Mouse (Mus musculus) forebrain, embryonic 14.5 days (tissue): ENCODE data around the gene 1700025G04Rik. TPM values are rescaled to one million over a fixed set of nuclear protein-coding genes. Genes with fewer than 3 reads are reported as not detected.

ENCODE experiments used
- ATAC-seq: fragments of 200-750 bp; cut with Nextera tagmentation; 2 replicates; pipeline ENCODE4 v1.8.0; 2017; ENCODE audit warnings: mild to moderate bottlenecking, moderate library complexity
- DNase-seq: peaks from one replicate; pipeline ENCODE4 v3.0.0-alpha.2; 2015; ENCODE audit warnings: low spot score
- H3K27ac ChIP-seq: fragments of 300-500 bp; sonication (generic); 2 replicates; pipeline ENCODE4 v1.5.1; 2014; ENCODE audit warnings: low read depth, mild to moderate bottlenecking, control low read depth, low read length, moderate library complexity
- H3K27me3 ChIP-seq: fragments of 300-500 bp; sonication (generic); replicated peaks from 2 replicates; pipeline ENCODE4 v1.6.1; 2014; ENCODE audit warnings: low read length, control low read depth, mixed read lengths; ENCODE audit not compliant: control insufficient read depth, insufficient read depth
- H3K36me3 ChIP-seq: fragments of 300-500 bp; sonication (generic); 2 replicates; pipeline ENCODE4 v1.6.1; 2014; ENCODE audit warnings: low read length, control low read depth; ENCODE audit not compliant: control insufficient read depth, insufficient read depth
- H3K4me1 ChIP-seq: fragments of 300-500 bp; sonication (generic); 2 replicates; pipeline ENCODE4 v1.6.1; 2014; ENCODE audit warnings: antibody characterized with exemption, low read length, control low read depth; ENCODE audit not compliant: control insufficient read depth, insufficient read depth
- H3K4me2 ChIP-seq: fragments of 300-500 bp; sonication (generic); 2 replicates; pipeline ENCODE4 v1.6.1; 2014; ENCODE audit warnings: mild to moderate bottlenecking, control low read depth, low read length
- H3K4me3 ChIP-seq: fragments of 300-500 bp; sonication (generic); 2 replicates; pipeline ENCODE4 v1.5.1; 2014; ENCODE audit warnings: low read depth, low read length, control low read depth
- H3K9ac ChIP-seq: fragments of 300-500 bp; sonication (generic); 2 replicates; pipeline ENCODE4 v1.6.1; 2014; ENCODE audit warnings: mild to moderate bottlenecking, low read length, control low read depth, moderate library complexity
- H3K9me3 ChIP-seq: fragments of 300-500 bp; sonication (generic); replicated peaks from 2 replicates; pipeline ENCODE4 v1.6.1; 2016; ENCODE audit warnings: low read length, control low read depth, mixed read lengths; ENCODE audit not compliant: control insufficient read depth
- WGBS: fragments of 180-500 bp; shearing (Covaris S2); extraction: QIAGEN DNeasy Blood & Tissue Kit; methylation state at CpG from one replicate; pipeline ENCODE4 v1.1.7; 2014; 5-methylcytosine and 5-hydroxymethylcytosine counted together
- polyA plus RNA-seq: library from polyadenylated mRNA; unstranded; fragments of >200 nt; fragmentation: Nextera tagmentation; extraction: Ambion mirVana; gene quantifications from 2 replicates; pipeline ENCODE4 v1.2.1, GENCODE M21; 2014

1700025G04Rik gene
- polyA plus RNA-seq, 1 experiment from 2014 or later = 25.3 TPM

DNA sequence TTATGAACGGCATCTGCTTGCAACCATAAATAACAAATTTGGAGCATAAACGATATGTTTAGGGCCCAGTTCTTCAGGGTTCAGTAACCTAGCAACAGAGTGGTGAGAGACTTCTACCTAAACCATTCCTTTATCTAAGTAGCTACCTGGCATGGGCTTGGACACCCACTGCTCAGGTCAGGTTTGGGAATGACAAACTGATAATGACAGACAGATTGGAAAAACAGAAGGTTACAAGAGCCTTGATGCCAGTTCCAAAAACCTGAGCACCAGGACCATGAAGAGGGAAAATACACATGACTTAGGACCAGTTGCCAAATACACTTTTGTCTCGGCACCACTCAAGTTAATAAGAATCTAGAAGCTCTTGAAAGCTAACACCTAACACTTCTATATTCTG is 71.6 kb downstream of the 1700025G04Rik start:
- no peaks in the 10 kb centered on the region for H3K36me3 ChIP-seq
- ATAC-seq (no peak), DNase-seq (no peak)
- H3K27ac ChIP-seq = no peak overlapping the region
- WGBS = 69% methylated on average over 3 of the region's 3 CpGs
- no peaks in the 10 kb centered on the region for H3K27me3 ChIP-seq
- H3K9ac ChIP-seq = no peak overlapping the region
- no peak overlapping the region for H3K4me3 ChIP-seq
- H3K9me3 ChIP-seq = no peaks in the 10 kb centered on the region
- H3K4me1 ChIP-seq = no peaks in the 10 kb centered on the region
- no peak overlapping the region for H3K4me2 ChIP-seq

DNA sequence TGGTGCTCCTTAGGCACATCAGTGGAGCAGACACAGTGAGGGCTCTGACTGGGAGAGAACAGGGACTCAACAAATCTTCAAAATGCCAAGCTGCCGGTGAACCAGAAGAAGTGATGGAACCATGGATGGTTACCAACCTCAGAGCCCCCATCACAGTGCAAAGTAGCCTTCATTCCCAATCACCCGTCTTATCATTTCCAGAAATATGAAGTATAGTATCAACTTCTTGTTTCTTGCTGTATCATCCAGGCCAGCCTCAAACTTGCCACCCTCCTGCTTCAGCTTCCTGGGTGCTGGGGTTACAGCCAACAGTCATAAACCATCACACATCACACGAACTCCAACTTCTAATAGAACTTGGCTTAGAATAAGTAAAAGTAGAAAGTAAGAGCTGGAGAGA is 73.3 kb downstream of the 1700025G04Rik start:
- no peaks in the 10 kb centered on the region for H3K4me1 ChIP-seq
- WGBS = 91% methylated on average over 3 of the region's 3 CpGs
- ATAC-seq = no peak

DNA sequence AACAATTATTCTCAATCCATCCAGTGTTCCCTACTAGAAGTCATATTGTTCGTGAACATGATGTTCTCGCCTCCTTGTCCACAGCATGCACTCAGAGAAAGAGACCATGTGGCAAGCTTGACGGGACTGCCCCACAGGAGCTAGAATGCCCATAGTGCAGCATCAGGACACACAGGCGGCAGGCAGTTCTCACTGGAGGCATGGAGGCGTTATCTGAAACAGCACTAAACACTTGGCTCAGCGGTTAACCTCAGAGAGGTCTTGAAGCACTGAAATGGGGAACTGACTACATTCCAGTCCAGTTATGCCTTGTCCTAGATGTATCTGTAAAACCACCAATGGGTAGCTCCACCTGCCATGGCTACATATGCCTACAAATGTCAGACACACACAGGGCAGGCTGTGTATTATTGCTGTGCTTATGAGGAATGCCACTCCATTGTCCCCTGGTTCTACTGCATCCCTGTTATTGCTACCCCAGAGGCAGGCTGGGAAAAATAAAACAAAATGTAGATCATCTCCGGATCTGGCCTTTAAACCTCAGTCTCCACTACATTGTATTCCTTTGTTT is 74.3 kb downstream of the 1700025G04Rik start:
- DNase-seq = no peak
- ATAC-seq = no peak
- Histone ChIP-seq H3K27ac (no peak overlapping the region), H3K4me2 (no peak overlapping the region), H3K4me3 (no peak overlapping the region), H3K4me1 (peaks cover 4% of the 10 kb centered on the region; the same call in 1 of the 2 replicates), H3K27me3 (no peaks in the 10 kb centered on the region), H3K9me3 (no peaks in the 10 kb centered on the region), H3K36me3 (no peaks in the 10 kb centered on the region), H3K9ac (no peak overlapping the region)
- 92% methylated on average over 7 of the region's 7 CpGs for WGBS

More for the DNA sequence above, 73.3 kb downstream of the 1700025G04Rik start:
- Histone ChIP-seq H3K36me3 (no peaks in the 10 kb centered on the region), H3K4me3 (no peak overlapping the region), H3K27ac (no peak overlapping the region), H3K9me3 (no peaks in the 10 kb centered on the region), H3K4me2 (no peak overlapping the region), H3K9ac (no peak overlapping the region), H3K27me3 (no peaks in the 10 kb centered on the region)
- no peak for DNase-seq

DNA sequence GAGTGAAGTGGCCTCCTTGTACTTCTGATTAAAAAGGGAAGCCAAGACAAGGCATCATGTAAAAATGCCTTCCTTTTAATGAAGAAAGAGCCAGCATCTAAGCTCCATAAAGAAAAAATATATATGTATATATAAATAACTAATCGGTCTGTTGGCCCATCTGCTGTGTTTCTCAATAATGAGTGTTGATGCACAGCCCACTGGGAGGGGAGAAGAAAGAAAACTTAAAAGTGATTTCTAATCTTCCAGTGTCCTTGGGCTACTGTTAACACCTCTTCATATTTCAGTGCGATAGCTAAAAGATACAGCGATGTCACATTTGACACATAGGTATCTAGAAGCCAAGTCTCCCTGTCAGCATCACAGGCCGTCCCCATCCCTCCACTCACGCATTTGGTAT is 78.2 kb downstream of the 1700025G04Rik start:
- no peak overlapping the region for H3K4me2 ChIP-seq
- 77% methylated on average over 5 of the region's 5 CpGs for WGBS
- H3K4me3 ChIP-seq = no peak overlapping the region
- DNase-seq (peak; percentile 62), ATAC-seq (peak; percentile 27; the same call in 1 of the 2 replicates)
- H3K9me3 ChIP-seq = no peaks in the 10 kb centered on the region
- H3K27me3 ChIP-seq = no peaks in the 10 kb centered on the region
- H3K9ac ChIP-seq = no peak overlapping the region
- H3K36me3 ChIP-seq = no peaks in the 10 kb centered on the region
- H3K4me1 ChIP-seq = peaks cover 10% of the 10 kb centered on the region; the same call in 1 of the 2 replicates
- H3K27ac ChIP-seq = peak overlapping the region; percentile 63; the same call in 1 of the 2 replicates

DNA sequence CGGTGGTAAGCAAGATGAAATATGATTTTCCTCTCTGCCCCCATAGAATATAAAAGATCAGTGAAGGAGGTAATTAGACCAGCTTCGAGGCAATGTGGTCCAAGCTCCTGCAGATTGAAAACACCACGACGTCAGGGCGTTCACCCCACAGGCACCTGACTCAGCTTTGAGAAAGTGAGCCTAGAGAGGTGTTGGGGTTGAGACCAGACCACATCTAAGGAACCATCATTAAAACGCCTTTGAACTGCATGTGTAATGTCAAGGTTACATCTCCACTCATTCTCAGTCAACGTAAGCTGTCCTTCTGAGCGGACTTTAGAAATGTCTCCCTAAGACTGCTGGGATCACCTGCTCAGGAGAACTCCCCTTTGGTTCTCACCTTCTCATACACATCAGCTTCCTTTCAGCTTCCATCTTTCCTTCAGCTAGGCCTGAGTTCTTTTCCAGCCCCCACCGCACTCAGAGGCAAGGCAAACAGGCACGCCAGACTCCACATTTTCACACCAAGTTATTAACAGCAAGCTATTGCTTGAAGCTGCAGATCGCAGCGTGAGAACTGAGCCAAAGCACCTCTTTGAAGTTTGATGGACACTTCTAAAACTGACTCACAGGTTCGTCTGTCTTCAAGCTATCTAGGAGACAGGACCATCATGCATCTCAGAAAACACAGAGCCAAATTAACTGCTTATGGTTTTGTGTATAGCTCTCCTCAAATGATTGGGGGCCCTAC is 79.5 kb downstream of the 1700025G04Rik start:
- Histone ChIP-seq H3K4me1 (peaks cover 10% of the 10 kb centered on the region; the same call in 1 of the 2 replicates), H3K4me2 (no peak overlapping the region), H3K27ac (no peak overlapping the region), H3K9me3 (no peaks in the 10 kb centered on the region), H3K4me3 (no peak overlapping the region), H3K36me3 (no peaks in the 10 kb centered on the region), H3K9ac (no peak overlapping the region), H3K27me3 (no peaks in the 10 kb centered on the region)
- ATAC-seq (no peak), DNase-seq (no peak)
- WGBS = 72% methylated on average over 13 of the region's 13 CpGs

DNA sequence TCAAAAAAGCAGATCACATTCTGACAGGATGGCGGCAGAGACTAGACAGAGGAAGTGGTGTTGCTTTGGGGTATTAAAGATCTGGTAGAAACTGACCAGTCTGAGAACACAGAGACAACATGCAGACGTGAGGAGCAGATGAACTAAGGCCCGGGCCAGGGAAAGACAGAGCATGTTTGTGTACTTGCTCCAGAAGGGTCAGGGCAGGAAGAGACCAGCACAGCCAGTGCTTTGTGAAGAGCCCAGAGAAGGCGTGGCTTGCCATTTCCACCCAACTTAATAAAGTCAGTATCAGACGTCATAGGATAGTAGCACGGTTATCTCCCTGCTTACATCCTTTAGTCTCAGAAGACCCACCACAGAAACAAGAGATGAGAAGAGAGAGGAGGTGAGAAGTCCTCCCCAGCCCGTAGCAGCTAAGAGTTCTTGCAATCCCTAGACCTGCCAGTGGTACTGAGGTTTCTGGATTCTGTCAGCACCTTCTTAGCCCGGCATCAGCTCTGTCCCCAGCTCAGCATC is 81.4 kb downstream of the 1700025G04Rik start:
- Histone ChIP-seq H3K4me1 (peaks cover 18% of the 10 kb centered on the region), H3K9me3 (no peaks in the 10 kb centered on the region), H3K27me3 (no peaks in the 10 kb centered on the region), H3K27ac (no peak overlapping the region), H3K9ac (no peak overlapping the region), H3K36me3 (no peaks in the 10 kb centered on the region), H3K4me2 (no peak overlapping the region), H3K4me3 (no peak overlapping the region)
- DNase-seq (no peak), ATAC-seq (no peak)
- 85% methylated on average over 8 of the region's 8 CpGs for WGBS

DNA sequence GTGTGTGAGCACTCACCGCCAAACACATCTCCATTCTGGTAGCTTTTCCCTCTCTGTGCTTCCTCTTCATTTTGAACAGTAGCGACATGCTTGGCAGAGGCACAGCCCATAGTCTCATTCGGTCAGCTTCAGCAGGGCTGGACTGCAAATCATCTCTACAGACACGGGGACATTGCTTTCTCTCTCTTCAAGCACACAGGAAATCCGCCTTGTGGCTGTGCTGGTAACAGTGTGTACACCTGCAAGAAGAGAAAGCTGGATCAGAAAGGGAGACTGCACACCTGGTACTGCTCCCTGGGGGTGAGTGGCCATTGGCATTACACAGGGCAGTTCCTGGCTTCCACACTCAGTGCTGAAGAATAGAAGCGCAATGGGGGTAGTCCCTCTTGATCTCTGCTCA is 83.4 kb downstream of the 1700025G04Rik start:
- WGBS = 97% methylated on average over 6 of the region's 6 CpGs
- H3K4me3 ChIP-seq = no peak overlapping the region
- ATAC-seq (no peak), DNase-seq (no peak)
- no peaks in the 10 kb centered on the region for H3K36me3 ChIP-seq
- H3K27me3 ChIP-seq = no peaks in the 10 kb centered on the region
- H3K9me3 ChIP-seq = no peaks in the 10 kb centered on the region
- no peak overlapping the region for H3K27ac ChIP-seq
- H3K4me2 ChIP-seq = no peak overlapping the region
- H3K9ac ChIP-seq = no peak overlapping the region
- peaks cover 20% of the 10 kb centered on the region for H3K4me1 ChIP-seq

DNA sequence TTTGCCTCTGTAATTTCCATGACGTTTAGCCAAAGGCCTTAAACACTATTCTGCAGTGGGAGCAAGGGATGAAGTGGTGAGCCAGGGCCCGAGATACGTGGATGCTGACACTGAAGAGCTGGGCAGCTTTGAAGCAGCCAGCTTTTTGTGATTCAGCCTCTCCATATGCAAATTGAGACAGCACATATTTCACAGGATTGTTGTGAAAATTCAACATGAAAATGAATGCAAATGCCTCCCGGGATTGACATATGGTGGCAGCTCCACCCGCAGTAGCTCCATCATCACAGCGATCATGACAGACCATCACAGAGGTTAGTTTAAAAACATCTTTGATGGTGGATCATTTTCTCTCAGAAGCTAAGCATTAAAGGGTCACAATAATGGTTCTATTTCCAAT is 85.4 kb downstream of the 1700025G04Rik start:
- Histone ChIP-seq H3K4me1 (peaks cover 12% of the 10 kb centered on the region), H3K4me3 (no peak overlapping the region), H3K9ac (no peak overlapping the region), H3K9me3 (no peaks in the 10 kb centered on the region), H3K36me3 (no peaks in the 10 kb centered on the region), H3K27ac (peak overlapping the region; percentile 63), H3K27me3 (no peaks in the 10 kb centered on the region), H3K4me2 (no peak overlapping the region)
- ATAC-seq = peak; percentile 72
- 42% methylated on average over 6 of the region's 6 CpGs for WGBS
- peak; percentile 75 for DNase-seq

DNA sequence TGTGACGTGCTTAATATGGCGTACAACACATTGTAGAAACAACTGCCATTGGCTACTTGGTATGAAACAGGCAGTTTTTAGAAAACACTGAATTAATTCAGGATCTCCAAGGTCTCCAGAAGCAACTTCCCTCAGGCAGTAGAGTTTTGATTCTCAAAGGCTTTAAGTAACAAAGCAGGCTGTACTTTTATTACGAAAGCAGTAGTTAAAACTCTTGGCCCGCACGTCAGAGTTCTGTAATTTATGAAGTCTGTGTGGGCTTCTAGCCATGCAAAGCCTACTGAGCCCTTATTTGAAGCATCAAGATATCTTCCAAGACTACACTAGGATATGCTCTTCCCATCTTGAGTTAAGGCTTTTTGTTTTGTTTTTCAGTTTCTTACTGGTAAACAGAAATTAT is 89.5 kb downstream of the 1700025G04Rik start:
- Histone ChIP-seq H3K4me1 (peaks cover 16% of the 10 kb centered on the region), H3K36me3 (no peaks in the 10 kb centered on the region), H3K9ac (no peak overlapping the region), H3K27me3 (no peaks in the 10 kb centered on the region), H3K4me2 (no peak overlapping the region), H3K27ac (no peak overlapping the region), H3K4me3 (no peak overlapping the region), H3K9me3 (no peaks in the 10 kb centered on the region)
- ATAC-seq (no peak), DNase-seq (no peak)
- WGBS = 67% methylated on average over 5 of the region's 5 CpGs
